Mouse (Mus musculus) layer of hippocampus, postnatal 36 days (tissue): Measurements from ENCODE around the gene Pim3. TPM values are rescaled to one million over a fixed set of nuclear protein-coding genes. Genes with fewer than 3 reads are reported as not detected.

Source experiments
- DNase-seq, 2 experiments: peaks; one replicate each; pipeline ENCODE4 v3.0.0; 2022
- total RNA-seq, 2 experiments: library from RNA; stranded (reverse); gene quantifications; 2 replicates each; pipeline ENCODE4 v1.2.3; 2021

Pim3 gene
- total RNA-seq, 2 experiments from 2014 or later: 36.7 to 37.1 TPM

DNA sequence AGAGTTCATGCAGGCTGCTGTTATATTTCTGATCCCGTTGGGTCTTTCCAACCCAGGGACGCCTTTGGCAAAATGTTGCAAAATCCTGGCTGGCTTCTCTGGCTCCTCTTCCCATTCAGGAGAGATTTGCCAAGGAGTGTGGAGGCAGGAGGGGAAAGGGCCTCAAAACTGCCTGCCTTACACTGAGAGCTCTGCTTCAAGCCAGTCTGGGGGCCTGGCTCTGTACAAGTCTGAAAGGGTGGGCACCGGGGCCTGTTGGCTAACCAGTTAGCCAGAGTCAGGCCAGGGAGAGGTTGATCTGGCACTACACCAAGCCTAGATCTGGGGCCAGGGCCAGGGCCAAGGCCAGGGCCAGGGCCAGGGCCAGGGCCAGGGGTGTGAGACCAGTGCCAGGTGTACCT lies 3.8 kb upstream of the Pim3 start:
- DNase-seq: no peak

DNA sequence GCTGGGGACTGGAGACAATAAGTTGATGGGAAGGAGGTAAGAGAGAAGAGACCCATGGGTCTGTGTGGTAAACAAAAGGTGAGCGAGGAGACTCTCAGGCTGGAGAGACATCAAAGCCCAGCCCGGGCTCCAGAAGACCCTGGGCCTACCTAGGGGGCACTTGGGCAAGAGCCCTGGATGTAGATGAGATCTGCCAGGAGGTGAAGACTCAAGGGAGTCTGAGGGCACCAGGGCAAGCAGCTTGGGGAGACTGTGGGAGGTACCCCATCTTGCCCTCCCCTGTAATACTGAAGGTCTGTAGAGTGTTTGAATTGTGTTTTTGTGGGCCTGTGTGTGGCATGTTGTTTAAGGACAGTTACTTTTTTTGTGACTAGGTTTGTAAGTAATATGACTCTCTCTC lies 3.3 kb upstream of the Pim3 start:
- no peak for DNase-seq

DNA sequence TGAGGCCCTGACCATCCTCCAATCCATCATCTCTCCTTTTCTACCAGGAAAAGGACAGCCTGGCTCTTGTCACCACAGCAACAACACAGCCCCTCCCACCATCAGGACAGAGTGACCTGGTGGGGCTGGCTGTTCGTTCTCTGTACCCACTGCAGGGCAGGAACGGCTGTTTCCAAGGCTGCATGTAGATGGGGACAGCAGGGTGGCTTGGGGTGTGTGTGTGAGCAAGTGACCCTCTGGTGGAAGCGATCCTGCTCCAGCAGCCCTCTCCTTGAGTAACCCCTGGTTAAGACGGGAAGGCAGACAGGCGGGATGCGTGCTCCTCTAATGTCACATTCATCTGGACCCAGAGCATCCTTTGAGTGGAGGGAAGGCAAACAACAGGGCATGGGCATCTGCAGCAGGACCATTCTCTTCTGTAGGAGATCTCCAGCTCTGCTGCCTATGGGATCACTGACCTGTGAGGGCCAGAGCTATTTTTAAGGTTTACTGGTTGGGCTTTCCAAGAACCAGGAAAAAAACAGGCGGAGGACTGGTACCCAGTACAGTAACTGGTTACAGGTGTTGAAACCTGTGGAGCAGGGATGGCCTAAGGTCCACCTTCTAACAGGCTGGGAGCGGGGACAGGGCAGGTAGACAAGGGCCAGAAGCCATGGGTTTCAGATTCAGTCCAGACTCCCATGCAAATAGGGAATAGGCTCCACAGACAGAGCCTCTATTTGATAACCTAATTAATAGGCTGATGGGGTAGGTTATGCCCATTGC lies 2.6 kb upstream of the Pim3 start:
- no peak for DNase-seq

DNA sequence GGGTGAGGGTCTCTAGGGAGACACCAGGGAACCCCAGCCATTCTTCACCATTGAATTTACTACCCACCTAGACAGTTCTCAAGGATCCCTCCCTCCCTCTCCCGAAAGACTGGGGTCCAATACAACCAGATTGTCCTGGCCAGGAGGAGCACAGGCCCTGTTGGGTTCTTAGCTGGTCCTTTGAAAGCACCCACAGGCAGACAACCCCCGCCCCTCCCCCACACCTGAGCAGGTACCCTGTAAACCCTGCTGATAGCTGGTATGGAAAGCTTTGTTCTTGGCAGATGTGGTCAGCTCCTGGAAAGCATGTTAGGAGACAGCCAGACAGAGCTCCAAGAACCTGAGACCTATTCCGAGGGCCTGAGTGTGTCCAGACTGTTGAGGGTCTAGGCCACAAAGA lies 1.2 kb upstream of the Pim3 start:
- DNase-seq: no peak

DNA sequence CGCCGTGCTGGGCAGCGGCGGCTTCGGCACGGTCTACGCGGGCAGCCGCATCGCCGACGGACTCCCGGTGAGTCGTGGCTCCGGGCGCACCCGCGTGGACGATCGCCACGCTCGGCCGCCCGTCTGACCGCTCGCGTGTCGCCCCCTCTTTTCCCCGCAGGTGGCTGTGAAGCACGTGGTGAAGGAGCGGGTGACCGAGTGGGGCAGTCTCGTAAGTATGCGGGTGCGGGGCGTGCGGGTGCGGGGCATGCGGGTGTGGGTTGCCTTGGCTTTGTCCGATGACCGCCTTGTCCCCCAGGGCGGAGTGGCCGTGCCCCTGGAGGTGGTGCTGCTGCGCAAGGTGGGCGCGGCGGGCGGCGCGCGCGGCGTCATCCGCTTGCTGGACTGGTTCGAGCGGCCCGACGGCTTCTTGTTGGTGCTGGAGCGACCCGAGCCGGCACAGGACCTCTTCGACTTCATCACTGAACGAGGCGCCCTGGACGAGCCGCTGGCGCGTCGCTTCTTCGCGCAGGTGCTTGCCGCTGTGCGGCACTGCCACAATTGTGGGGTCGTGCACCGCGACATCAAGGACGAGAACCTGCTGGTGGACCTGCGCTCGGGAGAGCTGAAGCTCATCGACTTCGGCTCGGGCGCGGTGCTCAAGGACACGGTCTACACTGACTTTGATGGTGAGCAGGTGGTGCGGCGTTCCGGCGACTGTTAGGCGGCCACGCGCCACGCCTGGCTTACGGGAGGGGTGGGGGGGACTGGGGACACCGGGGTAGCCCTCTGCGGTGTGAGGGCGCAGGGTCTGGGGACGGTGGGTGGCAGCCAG lies 1.1 kb downstream of the Pim3 start:
- peak; percentile 66 for DNase-seq

DNA sequence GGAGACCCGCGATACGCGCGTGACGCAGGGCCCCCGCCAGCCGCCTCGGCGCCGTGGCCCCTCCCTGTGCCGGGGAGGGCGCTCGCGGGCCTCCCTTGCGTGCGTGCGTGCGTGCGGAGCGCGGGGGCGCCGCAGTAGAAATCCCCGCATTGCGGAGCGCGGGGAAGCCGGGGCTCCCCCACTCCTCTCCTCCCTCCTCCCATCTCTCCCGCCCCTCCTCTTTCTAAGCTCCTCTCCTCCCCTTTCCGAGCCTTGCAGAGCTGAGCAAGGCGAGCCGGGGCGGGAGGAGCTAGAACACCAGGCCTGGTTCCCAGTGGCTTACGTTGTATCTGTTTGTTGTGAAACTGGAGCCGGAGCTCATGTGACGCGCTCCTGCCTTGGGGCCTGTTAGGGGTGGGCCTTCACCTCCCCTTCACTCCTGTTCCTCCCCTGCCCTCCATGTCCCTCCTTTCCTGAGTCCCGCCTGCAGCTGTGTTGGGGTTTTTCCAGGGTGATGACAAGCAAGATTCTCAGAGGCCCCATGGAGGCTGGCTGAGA lies 1.8 kb downstream of the Pim3 start:
- DNase-seq: peak; percentile 86 to 88

DNA sequence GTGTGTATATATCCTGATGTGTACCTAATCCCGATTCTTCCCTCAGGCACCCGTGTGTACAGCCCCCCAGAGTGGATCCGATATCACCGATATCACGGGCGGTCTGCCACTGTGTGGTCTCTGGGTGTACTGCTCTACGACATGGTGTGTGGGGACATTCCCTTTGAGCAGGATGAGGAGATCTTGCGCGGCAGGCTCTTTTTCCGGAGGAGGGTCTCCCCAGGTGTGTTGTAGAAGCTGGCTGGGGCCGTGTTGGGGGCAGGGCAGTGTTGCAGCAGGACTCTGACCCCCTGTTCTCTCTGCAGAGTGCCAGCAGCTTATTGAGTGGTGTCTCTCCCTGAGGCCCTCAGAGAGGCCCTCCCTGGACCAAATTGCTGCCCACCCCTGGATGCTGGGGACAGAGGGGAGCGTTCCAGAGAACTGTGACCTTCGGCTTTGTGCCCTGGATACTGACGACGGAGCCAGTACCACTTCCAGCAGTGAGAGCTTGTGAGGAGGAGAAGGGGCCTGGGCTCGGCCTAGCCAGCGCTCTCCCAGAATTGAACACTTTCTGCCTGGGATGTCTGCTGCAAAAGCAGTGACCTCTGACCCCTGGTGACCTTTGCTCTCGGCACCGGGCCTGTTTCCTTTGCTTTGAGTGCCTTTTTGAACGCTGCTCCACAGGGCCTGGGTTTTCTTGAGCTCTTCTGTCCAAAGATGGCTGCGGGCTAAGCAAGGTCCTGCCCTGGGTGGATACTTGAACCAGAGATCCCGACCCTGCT lies 2.5 kb downstream of the Pim3 start:
- no peak for DNase-seq

DNA sequence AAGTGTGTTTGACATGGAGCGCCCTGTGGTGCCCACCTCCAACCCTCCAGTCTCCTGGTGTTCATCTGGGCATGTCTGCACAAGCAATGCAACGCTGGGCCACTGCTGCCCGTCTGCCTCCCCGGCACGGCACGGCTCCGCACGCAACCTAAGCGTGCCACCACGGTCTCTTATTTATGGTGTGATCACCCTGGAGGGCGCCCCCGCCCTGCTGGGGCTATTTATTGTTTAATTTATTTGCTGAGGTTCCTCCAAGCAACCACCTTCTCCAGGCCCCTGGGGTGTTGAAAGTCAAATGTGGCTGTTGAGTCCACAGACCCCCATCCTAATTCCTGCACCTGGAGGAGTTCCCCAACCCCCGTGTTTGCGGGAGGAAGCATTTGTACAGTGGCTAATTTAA lies 3.1 kb downstream of the Pim3 start:
- DNase-seq: no peak

DNA sequence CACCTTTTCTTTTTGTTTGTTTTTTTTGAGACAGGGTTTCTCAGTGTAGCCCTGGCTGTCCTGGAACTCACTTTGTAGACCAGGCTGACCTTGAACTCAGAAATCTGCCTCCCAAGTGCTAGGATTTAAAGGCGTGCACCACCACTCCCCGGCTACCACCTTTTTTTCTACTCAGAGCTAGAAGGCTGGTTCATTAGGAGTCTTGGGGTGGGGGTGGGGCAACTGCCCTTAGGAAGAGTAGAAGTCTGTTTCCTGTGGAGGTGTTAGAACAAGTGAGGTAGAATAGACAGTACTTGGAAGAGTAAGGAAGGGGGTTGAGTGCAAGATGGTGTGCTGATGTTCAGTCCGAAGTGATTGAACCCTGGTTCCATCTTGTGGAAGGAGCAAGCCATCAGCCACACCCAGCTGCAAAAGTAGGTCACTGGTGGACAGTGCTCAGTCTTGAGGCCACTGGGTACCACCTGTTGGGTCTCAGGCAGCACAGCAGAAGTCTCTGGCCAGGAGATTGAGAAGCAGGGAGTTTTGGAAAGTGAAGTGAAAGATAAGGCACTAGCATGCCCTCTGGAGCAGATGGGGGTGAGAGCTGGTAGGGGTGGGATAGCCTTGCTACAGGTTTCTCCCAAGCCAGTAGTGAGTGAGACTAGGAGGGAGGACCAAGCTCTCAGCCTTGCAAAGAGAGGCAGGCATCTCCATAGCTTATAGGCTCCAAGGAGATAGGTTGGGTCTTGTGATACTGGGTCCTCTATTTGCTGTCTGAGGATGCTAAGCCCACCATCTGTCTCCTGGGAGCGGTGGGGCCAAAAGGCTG lies 4.1 kb downstream of the Pim3 start:
- DNase-seq: no peak

DNA sequence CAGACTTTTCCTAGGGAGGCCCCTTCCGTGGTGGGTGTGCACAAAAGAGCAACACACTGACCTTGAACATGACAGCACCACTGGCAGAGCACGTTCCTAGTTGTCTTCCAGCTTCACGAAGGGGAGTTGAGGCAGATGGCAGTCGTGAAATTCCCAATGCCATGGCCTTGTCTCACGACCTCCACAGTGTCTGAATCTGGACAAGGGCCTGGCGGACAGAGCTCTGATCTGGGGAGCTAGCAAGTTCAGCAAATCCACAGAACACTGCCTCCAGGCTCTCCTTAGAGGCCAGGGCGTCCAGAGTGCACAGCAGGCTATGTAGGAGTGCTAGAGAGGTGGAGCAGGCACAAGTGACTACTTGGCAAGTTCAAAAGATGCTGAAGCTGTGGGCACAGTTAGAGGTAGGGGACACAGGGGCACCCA lies 5.0 kb downstream of the Pim3 start:
- no peak for DNase-seq

DNA sequence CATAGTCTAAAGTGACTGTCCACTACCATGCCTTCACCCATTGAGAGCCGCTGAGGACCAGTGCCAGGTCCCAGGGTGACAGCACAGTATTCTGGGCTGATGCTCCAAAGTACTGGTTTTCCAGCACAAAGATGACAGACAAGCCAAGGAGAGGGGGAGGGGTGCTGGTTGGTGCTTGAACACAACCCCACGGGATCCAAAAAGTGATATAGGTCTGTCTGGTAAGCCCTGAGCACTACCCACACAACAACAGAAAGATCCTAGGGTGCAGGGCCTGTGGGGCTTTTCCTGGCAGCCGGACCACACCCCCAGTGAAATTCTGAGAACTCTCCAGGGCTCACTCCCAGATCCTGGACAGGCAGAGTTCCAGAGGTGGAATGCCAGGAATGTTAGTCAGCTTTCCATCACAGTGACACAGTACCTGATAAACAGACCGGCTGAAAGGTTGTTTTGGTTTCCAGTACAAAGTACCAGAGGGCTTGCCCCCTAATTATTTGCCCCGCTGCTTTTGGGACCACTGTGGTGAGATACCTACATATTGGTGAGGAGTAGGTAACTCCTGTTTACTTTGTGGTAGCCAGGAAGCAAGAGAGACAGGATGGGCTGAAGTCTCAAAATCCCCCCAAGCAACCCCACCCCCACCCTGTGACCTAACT lies 5.5 kb downstream of the Pim3 start:
- no peak for DNase-seq

DNA sequence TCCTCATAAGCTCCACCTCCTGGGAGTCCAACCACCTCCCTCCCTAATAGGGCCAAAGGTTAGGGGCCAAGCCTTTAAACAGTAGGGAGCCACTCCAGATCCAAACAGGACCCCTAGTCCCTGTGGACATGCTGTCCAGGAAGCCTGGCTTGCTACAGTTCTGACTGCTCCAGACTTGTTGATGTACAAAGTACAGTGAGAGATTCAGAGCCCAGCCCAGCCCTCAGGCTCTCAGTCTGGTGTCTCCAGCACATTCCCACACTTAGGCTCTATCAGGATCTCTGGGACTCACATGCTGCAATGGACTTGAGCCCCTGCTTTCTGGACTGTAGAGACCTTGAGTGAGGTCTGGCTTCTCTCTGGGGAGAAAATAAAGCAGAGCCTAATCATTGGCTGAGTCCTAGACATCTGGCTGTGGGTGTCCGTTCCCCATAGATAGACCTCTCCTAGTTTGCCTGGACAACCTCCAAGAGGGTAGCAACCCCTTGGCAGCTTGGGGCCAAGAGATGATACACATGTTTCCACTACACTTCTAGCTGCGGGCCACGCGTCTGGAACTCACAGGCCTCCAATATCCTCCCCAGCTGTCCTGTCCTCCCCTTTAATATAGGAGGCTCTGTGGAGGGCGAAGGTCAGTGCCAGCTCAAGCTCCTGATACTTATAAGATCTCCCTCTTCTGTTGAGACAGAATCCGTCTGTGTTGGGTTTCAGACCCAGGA lies 6.2 kb downstream of the Pim3 start:
- no peak for DNase-seq

DNA sequence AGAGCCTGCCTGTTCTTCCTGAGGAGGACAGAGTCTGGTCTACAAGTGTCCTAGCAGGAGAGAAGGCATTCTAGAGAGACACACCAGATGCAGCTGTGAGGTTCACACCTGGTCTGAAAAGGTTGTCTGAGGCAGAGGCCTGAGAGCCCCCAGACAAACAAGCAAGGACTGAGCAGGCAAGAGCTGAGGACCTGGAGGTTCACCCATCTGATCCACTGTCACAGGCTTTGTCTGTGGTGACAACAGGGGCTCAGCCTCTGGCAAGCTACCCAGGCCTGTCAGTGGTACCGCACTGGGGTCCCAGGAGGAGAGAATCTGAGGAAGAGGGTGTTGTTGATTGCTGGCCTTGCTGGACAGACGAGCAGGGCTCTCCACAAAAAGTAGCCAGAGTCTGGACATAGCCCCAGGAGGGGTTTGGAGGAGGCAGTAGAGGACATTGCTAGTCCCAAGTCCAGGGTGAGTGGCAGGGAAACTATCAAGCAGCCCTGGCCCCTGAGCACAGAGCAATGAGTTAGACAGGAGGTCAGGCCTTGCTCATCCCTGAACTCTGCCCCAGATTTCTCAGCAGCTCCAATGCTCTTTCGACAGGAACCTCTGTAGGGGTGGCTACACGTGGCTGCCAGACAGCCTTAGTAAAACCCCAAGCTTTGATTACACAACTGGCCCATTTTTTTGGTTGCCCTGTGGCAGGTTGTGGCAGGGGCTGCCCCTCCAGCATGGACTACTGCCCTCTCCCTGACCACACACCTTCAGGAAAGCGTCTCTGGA lies 8.6 kb downstream of the Pim3 start:
- no peak for DNase-seq

DNA sequence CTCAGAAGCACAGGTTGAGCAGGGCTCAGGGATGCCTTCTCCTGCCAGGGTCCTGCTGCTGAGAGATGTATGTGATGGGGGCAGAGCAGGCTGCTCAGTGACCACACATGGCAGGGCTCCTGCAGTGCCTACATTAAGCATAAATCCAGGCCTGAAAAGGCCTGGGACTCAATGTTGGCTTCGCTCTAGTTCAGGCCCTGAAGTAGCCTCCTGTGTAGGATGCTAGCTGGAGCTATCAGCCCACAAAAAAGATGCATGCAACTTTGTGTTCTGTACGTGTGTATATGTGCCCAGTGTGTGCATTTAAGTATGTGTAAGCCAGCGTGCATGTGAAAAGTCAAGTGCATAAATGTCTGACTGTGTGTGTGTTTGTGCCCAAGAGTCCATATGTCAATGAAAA lies 12.1 kb downstream of the Pim3 start:
- no peak for DNase-seq

DNA sequence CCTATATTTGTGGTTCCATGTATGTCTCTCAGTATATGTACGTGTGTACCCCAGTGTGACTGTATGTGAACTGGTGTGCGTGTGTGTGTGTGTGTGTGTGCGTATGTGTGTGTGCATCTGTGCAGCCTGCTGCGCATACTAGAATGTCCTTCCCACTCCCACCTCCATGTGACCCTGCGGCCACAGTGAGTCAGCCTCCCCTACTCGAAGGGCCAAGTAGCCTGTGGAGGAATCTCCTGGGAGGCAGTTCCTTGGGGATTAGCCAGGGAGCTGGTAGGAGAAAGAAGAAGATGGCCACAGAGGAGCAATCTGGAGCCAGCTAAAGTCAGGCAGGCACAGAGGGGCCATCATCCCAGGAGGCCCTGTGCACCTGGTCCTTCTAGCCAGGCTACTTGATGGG lies 12.5 kb downstream of the Pim3 start:
- DNase-seq: no peak

DNA sequence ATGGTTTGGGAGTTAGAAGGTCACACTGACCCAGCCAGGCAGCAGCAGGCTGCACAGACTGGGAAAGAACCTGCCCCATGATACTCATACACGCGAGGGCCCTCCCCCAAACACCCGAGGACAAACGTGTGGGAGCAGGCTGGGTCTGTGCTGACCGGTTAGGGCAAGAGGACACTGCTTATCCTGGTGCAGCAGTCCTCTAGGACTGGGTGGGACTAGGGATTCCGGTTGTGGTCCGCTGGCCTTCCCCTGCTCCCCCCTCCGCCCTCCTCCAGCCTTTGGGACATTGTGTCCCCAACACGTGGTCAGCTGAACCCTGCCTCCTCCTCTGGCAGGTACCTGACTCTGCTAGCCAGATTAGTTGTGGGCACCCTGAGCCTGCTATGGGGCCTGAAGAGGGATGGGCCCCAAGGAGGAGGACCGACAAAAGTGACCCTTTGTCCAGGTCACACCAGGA lies 13.7 kb downstream of the Pim3 start:
- no peak for DNase-seq

DNA sequence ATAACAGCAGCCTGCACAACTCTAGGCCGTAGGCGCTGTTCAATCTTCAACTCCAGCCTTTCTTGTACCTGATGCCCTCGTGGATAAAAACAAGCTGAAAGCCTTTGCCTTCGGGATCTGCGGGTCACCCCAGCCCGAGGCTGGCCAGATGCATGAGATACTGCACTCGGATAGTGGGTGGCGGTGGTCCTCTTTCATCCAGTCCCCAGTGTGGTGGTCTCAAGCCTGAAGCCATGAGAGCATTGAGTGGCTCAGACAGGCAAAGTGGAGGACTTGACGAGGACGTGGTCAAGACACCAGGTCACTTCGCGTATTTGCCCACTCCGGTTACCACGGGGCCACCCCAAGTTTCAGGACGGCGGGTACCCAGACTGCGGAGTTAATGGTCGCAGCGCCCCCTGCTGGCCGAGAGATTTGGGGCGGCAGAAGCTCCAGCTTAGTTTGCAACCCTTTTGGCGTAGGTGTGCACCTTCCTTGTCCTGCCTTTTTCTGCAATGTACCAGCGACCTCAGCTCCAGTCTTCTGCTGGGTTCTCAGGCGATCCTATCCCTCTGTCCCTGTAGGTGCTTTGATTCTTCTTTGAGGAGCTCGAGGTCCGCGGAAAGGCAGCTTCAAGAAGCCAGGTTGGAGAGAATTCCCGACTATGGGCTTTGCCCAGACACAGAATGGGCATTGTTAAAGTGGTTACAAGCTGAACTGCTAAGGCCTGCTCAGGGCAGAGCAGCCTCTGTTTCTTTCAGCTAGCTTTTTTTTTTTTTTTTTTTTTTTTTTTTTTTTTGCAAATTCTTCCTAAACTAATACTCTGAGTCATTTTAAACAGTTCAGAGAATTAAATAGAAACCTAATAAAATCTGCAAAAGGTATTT lies 14.4 kb downstream of the Pim3 start:
- DNase-seq: peak; percentile 61 to 72

DNA sequence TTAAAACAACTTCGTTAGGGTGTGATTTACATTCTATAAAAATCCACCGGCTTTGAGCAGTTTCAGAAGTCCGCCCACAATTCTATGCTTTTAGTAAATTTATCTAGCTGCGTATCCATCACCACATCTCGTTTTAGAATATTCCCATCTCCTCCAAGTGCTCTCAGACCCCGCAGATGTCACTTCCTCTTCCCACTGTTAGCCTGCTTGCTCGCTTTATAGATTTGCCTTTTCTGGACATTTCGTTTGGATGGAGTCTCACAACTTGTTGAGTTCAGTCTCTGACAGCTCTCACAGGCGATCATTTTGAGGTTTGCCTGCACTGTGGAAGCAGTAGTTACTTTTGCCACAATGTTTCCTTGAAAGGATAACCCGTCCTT lies 15.0 kb downstream of the Pim3 start:
- DNase-seq: no peak
